ENCODE assay signal across 16 mouse cellular contexts in the genomic region with DNA sequence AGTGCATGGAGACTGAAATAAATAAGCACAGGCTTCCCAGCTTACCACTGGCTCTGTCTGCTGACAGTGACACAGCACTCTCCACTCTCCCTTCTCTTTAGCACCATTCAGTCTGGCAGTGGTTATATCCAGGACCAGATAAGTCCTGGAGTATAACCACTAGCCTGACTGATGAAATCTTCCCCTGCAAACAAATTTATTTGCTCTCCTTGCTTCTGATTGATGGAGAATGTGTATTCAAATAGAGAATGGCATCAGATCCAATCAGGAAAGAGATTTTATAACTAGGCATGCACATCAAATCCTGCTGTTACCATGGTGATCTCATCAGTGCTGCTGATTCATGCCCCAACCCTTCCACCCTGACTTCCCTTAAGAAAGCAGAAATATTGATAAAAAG.
DNase-seq lines count a peak whose midpoint lies in the region; ATAC-seq lines count a peak whose summit lies in the region.
"Had no signal": no experiment of that assay in that cellular context is flagged by ENCODE, and none has a peak within 500 bp of the region (broad histone marks: within the 10 kb centered on the region; RNA-seq: fewer than 3 reads in every experiment).

No protein-coding gene starts in this region.

- DNase-seq in hindbrain, embryonic 11.5 days (ENCODE audit: low spot score): no peak
- DNase-seq in hindbrain, embryonic 10.5 days (ENCODE audit: low spot score): no peak
- peak; percentile 8 for DNase-seq in right cerebral cortex, postnatal 25 days
- no peak for DNase-seq in right cerebral cortex, postnatal 14 days
- peak; percentile 18 to 26 for DNase-seq in layer of hippocampus, adult 8-10 months (ENCODE audit: low spot score in 2 of 2)
- no peak for DNase-seq in liver
- DNase-seq in gastrocnemius, postnatal 4 days (ENCODE audit: low spot score in 2 of 2): no peak
- no peak for DNase-seq in kidney, postnatal 10 days
- DNase-seq: adrenal gland, postnatal 14 days; cerebellum, adult 18-20 months; heart, postnatal 36 days; kidney, postnatal 14 days; lung, adult 2 months; spleen, adult 18-20 months had no signal

- H3K4me3 ChIP-seq in hindbrain, embryonic 11.5 days (ENCODE audit: low read depth, low read length): no peak overlapping the region
- H3K4me3 ChIP-seq in hindbrain, embryonic 10.5 days: no peak overlapping the region
- H3K4me3 ChIP-seq: embryonic facial prominence, embryonic 10.5 days; limb, embryonic 13.5 days had no signal

- no peaks in the 10 kb centered on the region for H3K9me3 ChIP-seq in hindbrain, embryonic 11.5 days (ENCODE audit: control insufficient read depth, low read length)
- peaks cover 12% of the 10 kb centered on the region for H3K9me3 ChIP-seq in hindbrain, embryonic 10.5 days

- H3K4me2 ChIP-seq in hindbrain, embryonic 11.5 days (replicated peaks; ENCODE audit: low read depth, low read length): no peak overlapping the region
- H3K4me2 ChIP-seq: limb, embryonic 13.5 days had no signal

- no peak overlapping the region for H3K27ac ChIP-seq in hindbrain, embryonic 11.5 days (ENCODE audit: low read depth, low read length)
- H3K27ac ChIP-seq in hindbrain, embryonic 10.5 days: no peak overlapping the region
- H3K27ac ChIP-seq: embryonic facial prominence, embryonic 10.5 days; limb, embryonic 13.5 days had no signal

- H3K9ac ChIP-seq in hindbrain, embryonic 11.5 days (ENCODE audit: low read depth, low read length): no peak overlapping the region
- H3K9ac ChIP-seq: limb, embryonic 13.5 days had no signal

- no peaks in the 10 kb centered on the region for H3K27me3 ChIP-seq in hindbrain, embryonic 11.5 days (ENCODE audit: control insufficient read depth, insufficient read depth, low read length)
- H3K27me3 ChIP-seq in hindbrain, embryonic 10.5 days (ENCODE audit: insufficient read depth, poor library complexity, severe bottlenecking): no peaks in the 10 kb centered on the region
- H3K27me3 ChIP-seq: limb, embryonic 13.5 days had no signal

- no peaks in the 10 kb centered on the region for H3K4me1 ChIP-seq in hindbrain, embryonic 11.5 days (replicated peaks; ENCODE audit: control insufficient read depth, insufficient read depth, low read length)
- no peaks in the 10 kb centered on the region for H3K4me1 ChIP-seq in hindbrain, embryonic 10.5 days (replicated peaks)
- H3K4me1 ChIP-seq: embryonic facial prominence, embryonic 10.5 days; limb, embryonic 13.5 days had no signal

- peak; percentile 47; the same call in 1 of the 2 replicates for ATAC-seq in hindbrain, embryonic 11.5 days (ENCODE audit: low FRiP score)

- no peaks in the 10 kb centered on the region for H3K36me3 ChIP-seq in hindbrain, embryonic 11.5 days (ENCODE audit: control insufficient read depth, insufficient read depth, low read length)
- no peaks in the 10 kb centered on the region for H3K36me3 ChIP-seq in hindbrain, embryonic 10.5 days
- H3K36me3 ChIP-seq: embryonic facial prominence, embryonic 10.5 days; limb, embryonic 13.5 days had no signal

Comparison
In these comparisons a context has a peak if more than half of its experiments do, and no peak if none do; other contexts are left out.
1. DNase-seq: peak in right cerebral cortex, postnatal 25 days (single experiment) and layer of hippocampus, adult 8-10 months (2 of 2); none in hindbrain, embryonic 11.5 days (single experiment), hindbrain, embryonic 10.5 days (single experiment), right cerebral cortex, postnatal 14 days (single experiment), liver (single experiment), gastrocnemius, postnatal 4 days (0 of 2) and kidney, postnatal 10 days (single experiment).